Mouse (Mus musculus) c-Kit-positive CD71-positive TER-119-positive erythroid progenitor cells, embryonic 14.5 days (primary cell): ENCODE measurements around the gene Crygb.
A peak's percentile ranks its signal among the peaks of the same experiment; 100 is the strongest.
"Not testable (repeated sequence)": the region's sequence is repeated elsewhere in the genome, so short reads cannot be mapped to it uniquely, and the experiment has no call there.

Source experiments
- DNase-seq: peaks from one replicate; pipeline ENCODE4 v3.0.0-alpha.2; 2013; ENCODE audit warnings: low spot score

Crygb gene

GRCm38 (mm10) chr1:65067842-65068241, 14.2 kb downstream of the Crygb start:
- DNase-seq, result no peak

GRCm38 (mm10) chr1:65064201-65064600, 17.9 kb downstream of the Crygb start:
- DNase-seq, result no peak

GRCm38 (mm10) chr1:65063352-65063751, 18.7 kb downstream of the Crygb start, which contains the start of gene Crygd:
TSS of gene Crygd (minus strand) at chr1:65063452.
- no peak for DNase-seq

GRCm38 (mm10) chr1:65052140-65052539, 29.9 kb downstream of the Crygb start:
- DNase-seq, result no peak

DNA sequence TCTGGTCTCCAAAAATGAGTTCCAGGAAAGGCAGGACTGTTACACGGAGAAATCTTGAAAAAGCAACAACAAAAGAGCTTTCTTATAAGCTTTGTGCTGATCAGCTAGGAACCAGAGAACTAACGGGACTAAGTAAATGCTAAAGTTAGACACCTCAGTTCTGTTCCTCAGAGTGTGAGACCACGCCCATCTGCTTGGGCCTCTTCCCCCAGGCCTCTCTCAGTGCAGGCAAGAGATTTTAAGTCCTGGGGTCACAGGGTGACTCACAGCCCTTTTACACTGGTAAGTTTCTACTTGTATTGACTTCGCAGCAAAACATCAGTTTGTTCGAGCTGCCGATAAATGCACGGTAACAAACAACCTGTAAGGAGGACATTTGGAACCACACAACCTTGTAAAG, 30.4 kb downstream of the Crygb start:
- no peak for DNase-seq

GRCm38 (mm10) chr1:65050952-65051351, 31.1 kb downstream of the Crygb start, which contains the start of gene Cryge:
TSS of gene Cryge (minus strand) at chr1:65051149.
- DNase-seq, result not testable (repeated sequence)

- no peak for DNase-seq
Observed at GRCm38 (mm10) chr1:65048781-65049180, 33.3 kb downstream of the Crygb start.

DNA sequence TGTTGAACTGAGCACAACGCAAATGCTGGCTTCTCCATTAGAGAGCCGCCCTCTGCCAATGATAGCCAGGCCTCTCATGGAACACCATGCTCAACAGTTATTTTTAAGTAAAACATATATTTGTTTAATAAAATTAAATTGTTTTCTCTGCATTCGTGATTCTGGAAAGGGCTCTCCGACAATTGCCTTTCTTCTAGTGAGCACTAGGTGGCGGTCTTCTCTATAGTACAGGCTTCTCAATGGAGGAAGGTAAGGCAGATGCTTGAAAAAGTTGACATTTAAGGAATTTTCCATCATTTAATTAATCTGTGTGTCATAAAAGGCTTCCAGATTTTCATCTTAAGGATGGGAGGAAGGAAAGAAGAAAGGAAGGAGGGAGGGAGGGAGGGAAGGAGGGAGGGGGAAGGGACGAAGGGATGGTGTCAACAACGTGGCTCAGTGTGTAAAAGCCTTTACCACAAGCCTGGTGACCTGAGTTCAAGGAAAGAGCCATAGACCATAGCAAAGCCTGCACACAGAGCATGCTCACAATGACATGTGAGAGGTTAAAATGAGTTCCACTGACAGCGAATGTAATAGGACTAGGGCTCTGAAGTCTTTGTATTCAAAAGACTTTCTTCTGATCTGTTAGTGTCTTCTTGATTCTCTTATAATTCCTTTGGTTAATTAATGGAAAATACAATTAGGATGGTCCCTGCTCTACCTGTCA, 35.5 kb downstream of the Crygb start:
- DNase-seq, result peak; percentile 8

DNA sequence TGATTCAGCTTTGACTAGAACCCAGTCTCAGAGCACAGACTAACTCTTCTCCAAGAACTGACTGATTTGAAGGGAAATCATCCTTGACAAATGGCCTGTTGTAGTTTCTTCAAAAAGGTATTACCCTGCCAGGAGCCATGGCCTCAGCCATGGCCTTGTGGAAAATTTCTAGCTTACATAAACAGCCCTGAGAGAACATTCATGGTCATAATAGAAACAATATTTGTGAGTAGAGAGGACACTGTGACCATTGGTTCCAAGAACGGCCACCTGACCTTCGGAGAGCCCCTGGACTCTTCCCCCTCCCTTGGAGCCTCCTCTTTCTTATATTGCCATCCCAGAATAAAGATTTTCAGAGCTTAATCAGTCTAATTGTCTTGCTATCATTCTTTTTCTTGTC, 38.7 kb downstream of the Crygb start:
- DNase-seq, result no peak

GRCm38 (mm10) chr1:65041837-65042236, 40.3 kb downstream of the Crygb start:
- no peak for DNase-seq

DNA sequence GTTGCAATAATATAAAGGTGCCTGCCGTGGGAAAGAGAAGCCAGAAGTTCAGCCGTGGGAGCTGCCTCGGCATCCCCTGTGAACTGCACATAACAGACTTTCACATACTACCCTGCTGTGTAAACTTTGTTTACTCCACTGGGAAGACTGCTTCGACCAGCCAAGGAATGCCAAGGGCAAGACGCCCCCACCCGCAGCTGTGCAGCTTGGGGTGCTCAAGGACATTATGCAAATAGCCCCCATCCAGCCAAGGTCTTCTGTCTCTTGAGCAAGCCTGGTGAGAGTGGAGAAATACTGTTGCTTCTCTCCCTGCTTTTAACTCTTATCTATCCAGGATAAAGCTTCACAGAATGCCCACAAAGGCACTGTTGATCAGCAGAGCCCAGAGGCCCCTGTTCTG, 41.3 kb downstream of the Crygb start:
- no peak for DNase-seq

- no peak for DNase-seq
Observed at GRCm38 (mm10) chr1:65039679-65040078, 42.4 kb downstream of the Crygb start.

DNA sequence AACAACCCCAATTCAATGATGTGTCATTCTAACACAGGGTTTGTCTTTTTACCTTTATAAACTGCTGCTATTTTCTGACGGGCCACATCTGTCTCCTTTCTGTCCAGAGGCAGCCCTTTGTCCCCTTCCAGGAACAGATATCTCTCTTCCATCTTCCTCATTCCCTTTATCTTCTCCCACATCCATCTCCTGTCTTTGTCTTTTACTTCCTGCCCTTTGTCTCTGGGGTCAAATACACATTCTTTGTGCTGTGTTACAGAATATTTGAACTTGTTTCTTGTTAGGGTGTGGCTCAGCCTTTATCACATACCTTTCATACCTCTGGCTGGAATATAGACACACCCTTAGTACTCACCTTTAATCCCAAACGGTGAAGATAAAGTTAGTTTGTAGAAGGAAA, 44.5 kb downstream of the Crygb start:
- DNase-seq, result no peak

DNA sequence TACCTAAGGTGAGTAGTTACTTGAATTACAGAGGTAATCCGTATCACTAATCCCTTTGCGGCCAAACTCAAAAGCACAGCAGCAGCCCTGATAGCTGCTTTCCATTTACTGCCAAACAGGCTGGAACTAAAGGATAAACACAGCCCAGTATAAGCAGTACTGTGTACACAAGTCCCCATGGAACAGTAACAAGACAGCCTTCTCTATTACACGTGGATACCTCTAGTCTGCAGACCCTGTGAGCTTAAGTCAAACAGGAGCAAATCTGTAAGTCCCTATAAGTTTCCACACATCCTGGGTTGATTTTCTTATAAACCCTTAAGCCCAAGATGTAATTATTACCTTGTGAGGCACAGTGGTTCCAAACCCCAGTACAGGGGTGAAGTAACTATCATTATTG, 46.6 kb downstream of the Crygb start:
- no peak for DNase-seq

DNA sequence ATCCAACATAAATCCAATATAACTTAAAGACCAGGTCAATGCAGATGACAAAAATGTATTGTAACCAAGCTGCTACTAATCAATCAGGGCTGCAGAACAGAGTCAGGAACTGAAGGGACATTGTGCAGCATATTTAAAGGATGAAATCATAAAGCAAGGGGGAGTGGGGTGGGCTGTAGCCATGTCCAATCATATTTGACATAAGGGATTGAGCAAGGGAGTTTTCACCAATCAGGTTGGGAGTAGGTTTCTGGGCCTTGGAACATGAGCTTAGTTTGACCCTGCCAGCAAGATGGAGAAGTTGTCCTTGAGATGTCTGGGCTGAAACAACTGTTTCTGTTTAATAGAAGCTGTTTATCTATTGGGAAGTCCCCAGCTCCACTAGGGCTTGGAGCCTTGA, 49.4 kb downstream of the Crygb start, which contains the start of gene Akr1cl:
Gene Akr1cl, minus strand, starts transcription at position 119 of the 400 bp plus-strand sequence.
- DNase-seq, result no peak
